Mouse (Mus musculus): ENCODE results near the gene Gucy2c. TPM values are rescaled to one million over a fixed set of nuclear protein-coding genes. Genes with fewer than 3 reads are reported as not detected.

Gucy2c gene
- polyA plus RNA-seq, 1 experiment from 2014 or later: 0.11 TPM

DNA sequence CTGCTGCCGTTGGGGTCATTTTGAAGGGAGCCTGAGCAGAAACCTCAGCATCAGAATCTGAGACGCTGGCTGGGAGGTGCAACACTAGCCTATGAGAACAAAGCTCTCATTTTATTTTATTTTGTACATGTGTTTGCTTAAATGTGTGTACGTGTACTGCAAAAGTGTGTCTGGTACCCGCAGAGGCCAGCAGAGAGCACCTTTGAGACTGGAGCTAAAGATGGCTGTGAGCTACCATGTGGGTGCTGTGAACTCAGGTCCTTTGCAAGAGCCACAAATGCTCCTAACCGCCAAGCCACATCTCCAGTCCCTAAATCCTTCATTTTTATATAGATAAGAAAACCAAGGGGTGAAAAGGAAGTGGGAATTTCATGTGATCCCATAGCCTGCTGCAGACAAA lies 71.2 kb downstream of the Gucy2c start:
- Histone ChIP-seq H3K9me3 (no peaks in the 10 kb centered on the region), H3K4me3 (no peak overlapping the region), H3K27me3 (replicated peaks; ENCODE audit: low read depth, poor library complexity, severe bottlenecking) (no peaks in the 10 kb centered on the region), H3K4me1 (no peaks in the 10 kb centered on the region), H3K36me3 (replicated peaks) (no peaks in the 10 kb centered on the region), H3K27ac (replicated peaks) (no peak overlapping the region)
- WGBS: 85% methylated on average over 5 of the region's 5 CpGs
- no peak for DNase-seq (ENCODE audit: low spot score)

DNA sequence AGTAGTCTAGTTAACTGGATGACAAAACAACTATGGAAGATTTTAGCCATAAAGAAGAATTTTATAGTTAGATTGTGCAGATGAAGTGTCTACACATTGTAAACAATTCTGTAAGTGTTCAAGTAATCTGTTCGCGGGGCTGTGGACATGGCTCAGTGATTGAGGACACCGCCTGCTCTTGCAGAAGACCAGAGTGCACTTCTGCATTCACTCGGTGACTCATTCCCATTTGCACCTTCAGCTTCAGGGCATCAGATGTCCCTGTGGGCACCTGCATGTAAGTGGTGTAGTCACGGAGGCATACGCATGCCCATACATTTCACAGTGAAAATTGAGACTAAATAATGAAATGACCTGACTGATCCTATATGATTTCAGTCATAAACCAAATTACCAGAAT lies 73.0 kb downstream of the Gucy2c start:
- no peaks in the 10 kb centered on the region for H3K4me1 ChIP-seq
- DNase-seq (ENCODE audit: low spot score): no peak
- 94% methylated on average over 6 of the region's 6 CpGs for WGBS

DNA sequence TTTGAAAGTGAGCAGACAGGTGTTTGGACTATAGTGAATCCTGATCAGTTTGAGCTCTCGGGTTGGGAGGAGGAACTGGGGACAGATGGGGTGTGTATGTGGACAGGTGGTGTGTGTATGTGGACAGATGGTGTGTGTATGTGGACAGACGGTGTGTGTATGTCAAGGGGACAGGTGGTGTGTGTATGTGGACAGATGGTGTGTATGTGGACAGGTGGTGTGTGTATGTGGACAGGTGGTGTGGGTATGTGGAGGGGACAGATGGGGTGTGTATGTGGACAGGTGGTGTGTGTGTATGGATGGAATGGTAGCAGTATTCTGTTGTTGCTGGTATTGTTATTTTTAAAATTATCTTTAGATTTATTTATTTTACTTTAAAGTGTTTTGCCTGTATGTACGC lies 79.7 kb downstream of the Gucy2c start:
- WGBS: 94% methylated on average over 3 of the region's 3 CpGs
- H3K27ac ChIP-seq (replicated peaks): no peak overlapping the region
- H3K36me3 ChIP-seq (replicated peaks): no peaks in the 10 kb centered on the region
- no peaks in the 10 kb centered on the region for H3K27me3 ChIP-seq (replicated peaks; ENCODE audit: low read depth, poor library complexity, severe bottlenecking)
- H3K9me3 ChIP-seq: no peaks in the 10 kb centered on the region
- no peaks in the 10 kb centered on the region; the same call in 1 of the 2 replicates for H3K4me1 ChIP-seq
- DNase-seq (ENCODE audit: low spot score): no peak
- H3K4me3 ChIP-seq: no peak overlapping the region

More for the DNA sequence above, 73.0 kb downstream of the Gucy2c start:
- Histone ChIP-seq H3K27ac (replicated peaks) (no peak overlapping the region), H3K27me3 (replicated peaks; ENCODE audit: low read depth, poor library complexity, severe bottlenecking) (no peaks in the 10 kb centered on the region), H3K36me3 (replicated peaks) (no peaks in the 10 kb centered on the region), H3K4me3 (no peak overlapping the region), H3K9me3 (no peaks in the 10 kb centered on the region)

DNA sequence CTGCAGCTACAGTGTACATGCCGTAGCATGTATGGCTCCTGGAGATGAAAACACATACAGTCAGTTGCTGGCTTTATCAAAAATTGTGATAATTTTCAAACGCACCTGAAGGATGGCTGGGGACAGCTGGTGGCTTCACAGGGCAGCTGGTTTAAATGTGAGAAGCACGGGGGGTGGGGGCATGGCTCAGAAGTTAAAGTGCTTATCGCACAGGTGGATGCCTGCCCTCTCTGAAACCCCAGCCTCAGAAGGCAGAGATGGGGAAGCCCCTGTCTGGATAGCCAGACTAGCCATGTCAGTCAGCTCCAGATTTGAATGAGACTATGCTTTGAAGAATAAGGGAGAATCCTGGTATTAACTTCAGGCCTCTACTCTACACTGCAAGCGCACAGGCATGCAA lies 80.4 kb downstream of the Gucy2c start:
- H3K27ac ChIP-seq (replicated peaks): no peak overlapping the region
- 90% methylated on average over 5 of the region's 5 CpGs for WGBS
- no peak for DNase-seq (ENCODE audit: low spot score)
- H3K4me3 ChIP-seq: no peak overlapping the region
- no peaks in the 10 kb centered on the region for H3K9me3 ChIP-seq
- H3K27me3 ChIP-seq (replicated peaks; ENCODE audit: low read depth, poor library complexity, severe bottlenecking): no peaks in the 10 kb centered on the region
- no peaks in the 10 kb centered on the region for H3K36me3 ChIP-seq (replicated peaks)
- H3K4me1 ChIP-seq: no peaks in the 10 kb centered on the region; the same call in 1 of the 2 replicates

DNA sequence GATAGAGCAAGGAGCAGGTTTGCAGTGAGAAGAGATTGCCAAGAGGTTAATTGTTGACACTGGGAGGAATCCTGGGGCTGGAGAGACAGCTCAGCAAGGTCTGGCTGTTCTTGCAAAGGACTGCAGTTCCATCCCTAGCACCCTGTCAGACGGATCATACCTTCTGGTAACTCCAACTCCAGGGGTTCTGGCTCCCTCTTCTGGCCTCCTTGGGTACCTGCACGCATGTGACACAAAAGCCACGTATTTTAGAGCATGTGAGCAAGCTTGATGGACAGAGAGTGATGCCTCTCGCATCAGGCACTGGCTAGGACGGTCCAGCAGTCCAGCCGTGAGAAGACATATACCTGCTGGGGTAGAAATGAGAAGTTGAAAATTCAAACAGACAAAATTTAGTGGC lies 90.3 kb downstream of the Gucy2c start:
- no peaks in the 10 kb centered on the region for H3K36me3 ChIP-seq (replicated peaks)
- 91% methylated on average over 6 of the region's 6 CpGs for WGBS
- H3K9me3 ChIP-seq: 0 out of 2 replicates have a peak, but pooled peaks cover 4% of the 10 kb centered on the region
- no peak for DNase-seq (ENCODE audit: low spot score)
- H3K4me1 ChIP-seq: peaks cover 13% of the 10 kb centered on the region
- H3K27ac ChIP-seq (replicated peaks): no peak overlapping the region
- no peak overlapping the region for H3K4me3 ChIP-seq
- H3K27me3 ChIP-seq (replicated peaks; ENCODE audit: low read depth, poor library complexity, severe bottlenecking): no peaks in the 10 kb centered on the region

DNA sequence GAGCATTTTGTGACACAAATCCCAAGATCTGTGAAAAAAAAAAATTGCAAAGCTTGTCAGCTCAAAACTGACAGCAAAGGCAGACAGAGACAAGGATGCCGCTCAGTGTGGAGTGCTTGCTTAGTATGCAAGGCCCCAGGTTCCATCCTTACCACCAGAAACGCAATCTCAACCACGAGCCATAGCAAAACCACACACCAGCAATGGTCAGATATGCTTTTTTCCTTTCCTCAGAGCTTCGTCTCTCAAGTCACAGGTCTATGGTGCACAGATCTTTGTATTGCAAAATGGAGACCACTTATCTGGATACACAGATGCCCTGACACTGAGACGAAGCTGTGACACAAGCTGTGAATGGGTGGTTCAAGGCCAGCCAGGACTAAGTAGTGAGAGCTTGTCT lies 91.0 kb downstream of the Gucy2c start:
- 0 out of 2 replicates have a peak overlapping the region, but pooled peaks have one; percentile 14 for H3K27ac ChIP-seq (replicated peaks)
- DNase-seq (ENCODE audit: low spot score): no peak
- WGBS: 72% methylated on average over 5 of the region's 5 CpGs
- no peak overlapping the region for H3K4me3 ChIP-seq
- 0 out of 2 replicates have a peak, but pooled peaks cover 4% of the 10 kb centered on the region for H3K9me3 ChIP-seq
- H3K27me3 ChIP-seq (replicated peaks; ENCODE audit: low read depth, poor library complexity, severe bottlenecking): no peaks in the 10 kb centered on the region
- H3K36me3 ChIP-seq (replicated peaks): no peaks in the 10 kb centered on the region
- H3K4me1 ChIP-seq: peaks cover 13% of the 10 kb centered on the region

DNA sequence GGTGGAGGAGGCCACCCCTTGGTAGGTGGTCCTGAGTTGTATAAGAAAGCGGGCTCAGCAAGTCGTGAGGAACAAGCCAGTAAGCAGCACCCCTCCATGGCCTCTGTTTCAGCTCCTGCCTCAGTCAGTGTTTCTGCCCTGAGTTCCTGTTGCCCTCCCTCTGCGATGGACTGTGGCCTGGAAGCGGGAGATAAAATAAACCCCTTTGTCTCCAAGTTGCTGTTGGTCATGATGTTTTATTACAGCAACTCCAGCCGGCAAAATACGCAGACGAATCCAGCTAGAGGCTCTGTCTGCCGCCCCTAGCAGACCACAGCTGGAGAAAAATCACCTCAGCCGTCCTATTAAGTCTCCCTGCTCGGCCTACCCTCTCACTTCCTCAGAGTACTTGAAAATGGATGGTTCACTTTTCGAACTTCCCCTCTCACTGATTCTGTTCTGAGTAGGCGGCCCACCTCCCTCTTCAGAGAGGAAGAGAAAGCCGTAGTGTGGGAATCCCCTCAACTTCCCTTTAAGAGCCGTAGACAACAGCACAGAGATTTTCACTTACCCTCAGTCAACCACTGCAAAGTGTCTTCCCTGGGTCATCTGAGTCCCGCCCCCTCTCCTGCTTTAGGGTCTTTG lies 91.7 kb downstream of the Gucy2c start:
- H3K36me3 ChIP-seq (replicated peaks): no peaks in the 10 kb centered on the region

DNA sequence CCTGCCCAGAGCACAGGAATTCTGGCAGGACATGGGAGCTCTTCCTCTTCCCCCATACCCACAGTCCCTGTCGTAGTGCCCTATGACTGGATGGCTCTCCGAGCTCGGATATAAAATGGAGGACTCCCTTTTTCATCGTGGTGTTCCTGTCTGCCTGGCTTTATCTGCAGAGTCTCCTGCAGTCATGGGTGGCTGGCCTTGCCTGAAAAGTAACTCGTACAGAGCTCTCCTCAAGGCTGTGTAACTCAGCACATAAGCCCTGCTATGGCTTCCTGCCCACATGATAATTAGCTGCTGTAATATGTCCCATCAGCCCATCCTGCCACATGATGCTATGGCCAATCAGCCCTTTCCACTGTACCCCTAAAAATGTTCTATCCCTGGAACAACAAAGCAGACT lies 96.1 kb downstream of the Gucy2c start:
- 83% methylated on average over 5 of the region's 5 CpGs for whole genome bisulfite sequencing
- DNase-seq (ENCODE audit: low spot score): no peak
- H3K27ac ChIP-seq (replicated peaks): no peak overlapping the region
- no peak overlapping the region for H3K4me3 ChIP-seq
- no peaks in the 10 kb centered on the region for H3K36me3 ChIP-seq (replicated peaks)
- H3K27me3 ChIP-seq (replicated peaks; ENCODE audit: low read depth, poor library complexity, severe bottlenecking): no peaks in the 10 kb centered on the region
- H3K9me3 ChIP-seq: no peaks in the 10 kb centered on the region
- H3K4me1 ChIP-seq: peaks cover 11% of the 10 kb centered on the region

More for the DNA sequence above, 91.7 kb downstream of the Gucy2c start:
- H3K9me3 ChIP-seq: 0 out of 2 replicates have a peak, but pooled peaks cover 4% of the 10 kb centered on the region
- peaks cover 13% of the 10 kb centered on the region for H3K4me1 ChIP-seq
- H3K4me3 ChIP-seq: no peak overlapping the region
- no peak for DNase-seq (ENCODE audit: low spot score)
- 65% methylated on average over 15 of the region's 15 CpGs for WGBS
- H3K27ac ChIP-seq (replicated peaks): peak overlapping the region; percentile 55
- H3K27me3 ChIP-seq (replicated peaks; ENCODE audit: low read depth, poor library complexity, severe bottlenecking): no peaks in the 10 kb centered on the region

DNA sequence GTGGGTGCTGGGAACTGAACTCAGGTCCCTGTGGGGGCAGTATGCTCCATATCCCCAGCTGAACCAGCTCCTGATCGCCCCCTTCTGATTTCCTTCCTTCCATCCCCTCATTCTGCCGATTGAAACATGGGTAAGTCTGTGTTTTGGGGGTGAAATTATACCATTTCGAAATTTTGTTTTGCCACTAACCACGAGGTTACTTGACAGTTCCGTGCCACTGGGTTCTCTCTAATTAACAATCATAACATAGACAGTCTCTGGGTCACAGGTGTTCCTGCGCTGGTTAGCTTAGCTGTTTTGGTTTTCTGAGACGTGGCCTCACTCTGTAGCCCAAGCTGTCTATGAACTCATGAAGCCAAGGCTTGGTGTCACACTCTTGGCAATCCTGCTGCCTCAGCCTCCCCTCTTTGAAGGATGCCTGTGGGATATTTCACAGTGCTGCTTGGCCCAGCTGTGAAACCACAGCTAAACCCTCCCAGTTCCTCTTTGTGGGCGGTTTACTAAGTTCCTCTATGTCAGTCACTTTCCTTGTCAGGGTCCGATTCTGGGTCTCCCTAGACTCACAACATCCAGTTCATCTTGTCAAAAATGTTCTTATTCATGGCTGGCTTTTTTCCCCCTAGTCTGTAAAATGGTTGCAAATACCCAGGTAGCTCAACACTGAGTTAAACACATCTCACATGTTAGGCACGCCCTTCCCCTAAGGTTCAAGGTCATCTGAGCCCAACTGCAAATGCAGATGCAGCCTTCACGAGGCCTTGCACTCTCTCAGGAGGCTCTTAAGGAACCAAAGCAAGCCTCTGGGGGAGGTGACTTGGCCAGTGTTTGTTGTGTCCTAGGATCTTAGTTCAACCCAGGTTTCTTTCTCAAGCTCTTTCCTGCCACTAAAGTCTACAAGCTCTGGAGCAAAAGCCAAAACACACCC lies 97.9 kb downstream of the Gucy2c start:
- Histone ChIP-seq H3K27ac (replicated peaks) (no peak overlapping the region), H3K9me3 (no peaks in the 10 kb centered on the region), H3K27me3 (replicated peaks; ENCODE audit: low read depth, poor library complexity, severe bottlenecking) (no peaks in the 10 kb centered on the region), H3K4me1 (no peaks in the 10 kb centered on the region), H3K36me3 (replicated peaks) (no peaks in the 10 kb centered on the region), H3K4me3 (no peak overlapping the region)
- no peak for DNase-seq (ENCODE audit: low spot score)
- WGBS: 87% methylated on average over 11 of the region's 11 CpGs

DNA sequence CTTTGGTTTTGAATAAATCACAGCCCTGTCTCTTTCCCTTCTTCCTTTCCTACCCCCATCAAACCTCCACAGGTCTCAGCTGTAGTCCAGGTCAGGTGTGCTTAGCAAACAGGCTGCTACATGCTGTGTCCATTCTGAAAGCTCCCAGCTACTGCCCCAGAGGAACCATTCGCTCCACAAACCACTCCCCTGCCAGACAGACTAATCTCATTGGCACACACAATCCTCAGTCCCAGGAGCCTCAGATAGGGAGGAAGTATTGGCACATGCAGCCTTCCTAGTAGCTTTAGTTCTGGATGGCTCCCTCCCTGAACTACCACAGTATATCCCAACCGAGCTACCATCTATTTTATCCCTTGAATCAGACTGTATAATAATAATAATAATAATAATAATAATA lies 102.2 kb downstream of the Gucy2c start:
- no peaks in the 10 kb centered on the region; the same call in 1 of the 2 replicates for H3K9me3 ChIP-seq
- H3K36me3 ChIP-seq (replicated peaks): no peaks in the 10 kb centered on the region
- DNase-seq (ENCODE audit: low spot score): no peak
- no peaks in the 10 kb centered on the region for H3K27me3 ChIP-seq (replicated peaks; ENCODE audit: low read depth, poor library complexity, severe bottlenecking)
- WGBS: 38% methylated on average over 2 of the region's 2 CpGs
- no peak overlapping the region for H3K27ac ChIP-seq (replicated peaks)
- H3K4me1 ChIP-seq: no peaks in the 10 kb centered on the region
- H3K4me3 ChIP-seq: no peak overlapping the region

DNA sequence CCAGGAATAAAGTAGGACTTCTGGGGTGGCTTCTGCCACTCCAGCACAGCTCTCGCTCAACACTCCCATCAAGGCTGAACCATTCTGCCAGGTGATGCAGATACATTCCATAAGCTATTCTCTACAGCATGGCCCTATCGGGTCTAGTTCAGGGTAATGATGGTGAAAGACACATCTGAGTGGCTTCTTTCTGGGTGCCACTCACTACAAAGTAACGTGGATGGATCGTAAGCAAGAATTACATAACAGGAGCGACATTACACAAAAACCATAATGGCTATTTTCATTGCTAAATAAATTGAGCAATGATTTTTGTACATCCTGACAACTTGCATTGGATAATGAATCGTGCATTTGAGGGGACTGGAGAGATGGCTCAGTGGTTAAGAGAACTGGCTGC lies 106.6 kb downstream of the Gucy2c start:
- H3K4me1 ChIP-seq: no peaks in the 10 kb centered on the region
- H3K4me3 ChIP-seq: no peak overlapping the region
- H3K27me3 ChIP-seq (replicated peaks; ENCODE audit: low read depth, poor library complexity, severe bottlenecking): no peaks in the 10 kb centered on the region
- no peaks in the 10 kb centered on the region for H3K36me3 ChIP-seq (replicated peaks)
- H3K9me3 ChIP-seq: peaks cover 5% of the 10 kb centered on the region; the same call in 1 of the 2 replicates
- H3K27ac ChIP-seq (replicated peaks): no peak overlapping the region
- WGBS: 90% methylated on average over 6 of the region's 6 CpGs
- no peak for DNase-seq (ENCODE audit: low spot score)

DNA sequence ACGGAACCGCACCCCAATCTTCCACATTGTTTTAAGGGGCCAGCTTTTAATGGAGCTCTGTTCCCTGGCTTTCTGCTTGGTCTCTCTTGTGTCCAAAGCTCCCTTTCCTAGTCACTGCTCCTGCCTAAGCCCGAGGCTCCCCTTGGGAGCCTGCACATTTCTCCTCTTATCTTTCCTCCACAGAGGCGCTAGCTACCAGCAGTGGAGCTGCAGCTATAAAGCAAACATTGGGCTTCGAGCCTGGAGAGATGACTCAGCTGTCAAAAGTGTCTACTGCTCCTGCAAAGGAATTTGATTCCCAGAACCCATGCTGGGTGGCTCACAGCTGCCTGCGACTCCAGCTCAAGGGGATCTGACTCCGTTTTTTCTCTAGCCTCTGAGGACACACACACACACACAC lies 109.1 kb downstream of the Gucy2c start:
- H3K36me3 ChIP-seq (replicated peaks): no peaks in the 10 kb centered on the region
- no peak overlapping the region for H3K4me3 ChIP-seq
- H3K9me3 ChIP-seq: peaks cover 5% of the 10 kb centered on the region; the same call in 1 of the 2 replicates
- H3K4me1 ChIP-seq: peaks cover 5% of the 10 kb centered on the region; the same call in 1 of the 2 replicates
- no peak overlapping the region for H3K27ac ChIP-seq (replicated peaks)
- WGBS: 82% methylated on average over 7 of the region's 7 CpGs
- no peaks in the 10 kb centered on the region for H3K27me3 ChIP-seq (replicated peaks; ENCODE audit: low read depth, poor library complexity, severe bottlenecking)
- no peak for DNase-seq (ENCODE audit: low spot score)
